Mouse (Mus musculus) neural tube, embryonic 15.5 days (tissue): ENCODE measurements around the gene Khdrbs1. TPM values are rescaled to one million over a fixed set of nuclear protein-coding genes. Genes with fewer than 3 reads are reported as not detected.
"Not testable (repeated sequence)": the region's sequence is repeated elsewhere in the genome, so short reads cannot be mapped to it uniquely, and the experiment has no call there.

Experiments used
- ATAC-seq: fragments of 200-750 bp; cut with Nextera tagmentation; 2 replicates; pipeline ENCODE4 v1.8.0; 2017; ENCODE audit warnings: mild to moderate bottlenecking, moderate TSS enrichment, moderate library complexity; ENCODE audit not compliant: low FRiP score
- H3K27ac ChIP-seq: fragments of 300-500 bp; sonication (generic); replicated peaks from 2 replicates; pipeline ENCODE4 v1.5.1; 2015; ENCODE audit warnings: mild to moderate bottlenecking, inconsistent platforms
- H3K27me3 ChIP-seq: fragments of 300-500 bp; sonication (generic); replicated peaks from 2 replicates; pipeline ENCODE4 v1.6.1; 2015; ENCODE audit warnings: inconsistent platforms
- H3K36me3 ChIP-seq: fragments of 300-500 bp; sonication (generic); 2 replicates; pipeline ENCODE4 v1.6.1; 2015; ENCODE audit warnings: inconsistent platforms
- H3K4me1 ChIP-seq: fragments of 300-500 bp; sonication (generic); 2 replicates; pipeline ENCODE4 v1.6.1; 2015; ENCODE audit warnings: inconsistent platforms
- H3K4me2 ChIP-seq: fragments of 300-500 bp; sonication (generic); 2 replicates; pipeline ENCODE4 v1.6.1; 2015; ENCODE audit warnings: inconsistent platforms, mild to moderate bottlenecking, moderate library complexity
- H3K4me3 ChIP-seq: fragments of 300-500 bp; sonication (generic); replicated peaks from 2 replicates; pipeline ENCODE4 v1.5.1; 2015; ENCODE audit warnings: mild to moderate bottlenecking, inconsistent platforms
- H3K9ac ChIP-seq: fragments of 300-500 bp; sonication (generic); replicated peaks from 2 replicates; pipeline ENCODE4 v1.6.1; 2015; ENCODE audit warnings: mild to moderate bottlenecking, inconsistent platforms
- H3K9me3 ChIP-seq: fragments of 300-500 bp; sonication (generic); replicated peaks from 2 replicates; pipeline ENCODE4 v1.6.1; 2016; ENCODE audit warnings: inconsistent platforms
- WGBS: fragments of 180-500 bp; shearing (Covaris S2); methylation state at CpG from one replicate; pipeline ENCODE4 v1.1.7; 2015; ENCODE audit warnings: mixed read lengths; 5-methylcytosine and 5-hydroxymethylcytosine counted together
- polyA plus RNA-seq: library from polyadenylated mRNA; unstranded; fragments of >200 nt; fragmentation: Nextera tagmentation; extraction: Ambion mirVana; gene quantifications from 2 replicates; pipeline ENCODE4 v1.2.1, GENCODE M21; 2015

Khdrbs1 gene
- polyA plus RNA-seq, 1 experiment from 2014 or later: 105 TPM

DNA sequence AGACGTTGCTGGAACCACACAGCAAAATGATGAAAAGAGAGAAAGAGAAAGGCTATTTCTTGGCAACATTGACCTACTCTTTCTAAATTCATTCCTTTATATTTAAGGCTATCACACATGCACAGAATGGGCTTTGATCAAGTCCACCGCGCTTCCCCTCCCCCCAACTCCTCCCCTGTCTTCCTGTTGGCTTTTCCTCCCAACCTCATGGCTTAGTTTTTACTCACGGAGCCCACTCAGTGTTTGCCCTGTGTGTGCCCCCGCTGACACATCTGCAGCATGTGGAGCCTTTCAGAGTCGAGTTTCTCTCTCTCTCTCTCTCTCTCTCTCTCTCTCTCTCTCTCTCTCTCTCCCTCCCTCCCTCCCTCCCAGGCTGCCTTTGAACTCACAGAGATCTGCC is 28.5 kb upstream of the Khdrbs1 start:
- no peaks in the 10 kb centered on the region for H3K9me3 ChIP-seq
- no peak overlapping the region for H3K4me3 ChIP-seq
- no peak overlapping the region for H3K9ac ChIP-seq
- H3K27ac ChIP-seq: no peak overlapping the region
- WGBS: 67% methylated on average over 6 of the region's 6 CpGs
- H3K36me3 ChIP-seq: no peaks in the 10 kb centered on the region
- peaks cover 24% of the 10 kb centered on the region for H3K4me1 ChIP-seq
- H3K4me2 ChIP-seq: no peak overlapping the region
- ATAC-seq: no peak
- no peaks in the 10 kb centered on the region for H3K27me3 ChIP-seq

DNA sequence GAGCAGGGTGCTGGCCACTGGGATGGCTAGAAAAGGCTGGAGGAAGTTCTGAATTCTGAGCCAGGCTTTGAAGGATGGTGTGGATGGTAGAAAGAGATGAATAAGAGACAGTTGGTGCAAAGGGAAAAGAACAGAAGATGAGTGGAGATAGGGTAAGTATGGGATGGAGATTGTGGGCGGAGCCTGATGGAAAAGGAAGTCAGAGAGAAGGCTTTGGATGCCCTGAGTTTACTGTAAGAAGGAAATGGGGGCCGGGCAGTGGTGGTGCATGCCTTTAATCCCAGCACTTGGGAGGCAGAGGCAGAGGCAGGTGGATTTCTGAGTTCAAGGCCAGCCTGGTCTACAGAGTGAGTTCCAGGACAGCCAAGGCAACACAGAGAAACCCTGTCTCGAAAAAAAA is 26.6 kb upstream of the Khdrbs1 start:
- not testable (repeated sequence) for H3K9me3 ChIP-seq, H3K4me3 ChIP-seq, ATAC-seq, H3K9ac ChIP-seq, H3K4me2 ChIP-seq, H3K27ac ChIP-seq, H3K27me3 ChIP-seq, H3K36me3 ChIP-seq
- 88% methylated on average over 3 of the region's 3 CpGs for WGBS
- H3K4me1 ChIP-seq: peaks cover 17% of the 10 kb centered on the region

DNA sequence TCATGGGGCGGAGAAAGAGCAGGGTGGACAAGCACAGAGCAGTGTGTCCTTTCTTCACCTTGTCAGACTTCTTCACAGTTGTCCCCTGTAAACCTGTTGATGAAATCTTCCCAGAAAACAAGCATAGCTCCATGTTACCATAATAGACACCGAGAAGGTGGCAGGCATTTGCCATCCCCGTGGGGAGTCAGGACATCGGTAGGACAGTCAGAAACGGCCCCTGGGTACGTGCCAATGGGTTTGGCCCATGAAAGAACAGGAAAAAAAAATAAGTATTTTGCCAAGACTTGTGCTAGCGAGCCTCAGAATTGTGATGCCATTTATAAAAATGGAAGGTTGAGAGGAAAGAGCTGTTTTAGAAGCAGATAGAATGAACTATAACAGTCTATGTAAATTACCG is 25.7 kb upstream of the Khdrbs1 start:
- Histone ChIP-seq H3K4me1 (peaks cover 17% of the 10 kb centered on the region), H3K4me3 (no peak overlapping the region), H3K27me3 (no peaks in the 10 kb centered on the region), H3K4me2 (no peak overlapping the region), H3K36me3 (no peaks in the 10 kb centered on the region), H3K9ac (no peak overlapping the region), H3K9me3 (no peaks in the 10 kb centered on the region), H3K27ac (no peak overlapping the region)
- ATAC-seq: no peak
- WGBS: 78% methylated on average over 8 of the region's 8 CpGs

DNA sequence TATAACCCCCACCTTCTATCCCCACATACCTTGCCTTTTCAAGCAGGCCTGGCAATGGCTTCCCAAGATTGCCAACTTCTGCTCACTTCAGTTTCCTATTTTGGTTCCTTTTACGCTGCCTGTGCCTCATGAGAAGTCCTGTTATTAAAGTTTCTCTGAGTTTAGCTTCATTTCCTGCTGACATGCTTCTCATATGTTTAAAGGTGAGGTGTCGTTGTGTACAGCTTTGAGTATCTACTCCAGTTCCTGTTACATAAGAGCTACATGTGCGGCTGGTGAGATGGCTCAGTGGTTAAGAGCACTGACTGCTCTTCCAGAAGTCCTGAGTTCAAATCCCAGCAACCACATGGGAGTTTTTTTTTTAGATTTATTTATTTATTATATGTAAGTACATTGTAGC is 23.2 kb upstream of the Khdrbs1 start:
- H3K4me3 ChIP-seq: no peak overlapping the region

DNA sequence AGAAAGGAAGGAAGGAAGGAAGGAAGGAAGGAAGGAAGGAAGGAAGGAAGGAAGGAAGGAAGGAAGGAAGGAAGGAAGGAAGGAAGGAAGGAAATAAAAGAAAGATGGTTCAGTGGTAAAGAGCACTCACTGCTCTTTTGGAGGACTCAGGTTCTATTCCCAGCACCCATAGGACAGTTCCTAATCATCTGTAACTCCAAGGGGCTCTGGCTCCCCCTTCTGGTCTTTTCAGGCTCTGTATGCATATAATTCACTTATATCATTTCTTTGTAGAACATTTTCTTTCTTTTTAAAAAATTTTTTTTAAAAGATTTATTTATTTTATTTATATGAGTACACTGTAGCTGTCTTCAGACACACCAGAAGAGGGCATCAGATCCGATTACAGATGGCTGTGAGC is 20.4 kb upstream of the Khdrbs1 start:
- not testable (repeated sequence) for H3K9me3 ChIP-seq, ATAC-seq, H3K4me2 ChIP-seq, H3K9ac ChIP-seq, H3K4me1 ChIP-seq, H3K27me3 ChIP-seq, H3K27ac ChIP-seq, H3K4me3 ChIP-seq, H3K36me3 ChIP-seq
- 89% methylated on average over 1 of the region's 1 CpGs for WGBS

More for the DNA sequence above, 23.2 kb upstream of the Khdrbs1 start:
- Histone ChIP-seq H3K27ac (no peak overlapping the region), H3K9me3 (no peaks in the 10 kb centered on the region), H3K4me1 (no peaks in the 10 kb centered on the region), H3K36me3 (no peaks in the 10 kb centered on the region), H3K4me2 (no peak overlapping the region), H3K9ac (no peak overlapping the region), H3K27me3 (no peaks in the 10 kb centered on the region)
- 88% methylated on average over 3 of the region's 3 CpGs for WGBS
- ATAC-seq: no peak

DNA sequence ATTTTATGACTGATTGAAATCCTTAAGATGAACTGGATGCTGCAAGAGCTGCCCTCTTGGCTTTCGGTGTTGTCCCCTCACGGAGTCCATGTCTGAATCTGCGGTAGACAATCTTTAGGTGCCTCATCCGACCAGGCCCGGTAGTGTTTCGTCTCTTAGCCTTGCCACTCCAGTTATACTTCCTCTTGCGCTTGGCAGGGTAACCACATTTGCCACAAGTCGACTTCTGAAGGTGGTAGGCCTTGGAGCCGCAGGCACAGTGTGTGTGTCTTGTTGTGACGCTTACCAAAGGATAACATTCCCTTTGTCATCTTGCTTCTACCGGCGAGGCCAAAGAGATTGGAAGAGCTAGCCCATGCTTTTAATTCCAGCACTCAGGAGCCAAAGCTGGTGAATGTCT is 19.5 kb upstream of the Khdrbs1 start:
- ATAC-seq: no peak

DNA sequence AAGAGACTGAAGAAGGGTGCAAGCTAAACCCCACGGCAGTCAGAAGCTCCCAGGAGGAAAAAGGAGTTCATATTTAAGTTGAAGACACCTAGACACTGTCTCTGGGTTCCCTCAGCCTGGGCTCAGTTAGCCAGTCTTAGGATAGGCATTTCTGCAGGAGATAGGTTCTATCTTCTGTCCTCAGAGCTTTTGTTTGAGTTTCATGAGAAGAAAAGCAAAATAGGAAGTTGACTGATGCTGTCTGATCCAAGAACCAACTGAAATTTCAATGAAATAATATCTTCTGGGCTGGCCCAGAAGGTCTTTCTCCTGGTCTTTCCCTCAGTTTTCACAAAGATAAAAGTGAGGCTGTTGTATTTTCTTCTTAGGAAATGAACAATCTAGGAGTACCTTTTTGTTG is 13.4 kb upstream of the Khdrbs1 start:
- H3K4me2 ChIP-seq: no peak overlapping the region

More for the DNA sequence above, 19.5 kb upstream of the Khdrbs1 start:
- no peak overlapping the region for H3K27ac ChIP-seq
- H3K9me3 ChIP-seq: no peaks in the 10 kb centered on the region
- H3K9ac ChIP-seq: no peak overlapping the region
- no peaks in the 10 kb centered on the region for H3K36me3 ChIP-seq
- no peak overlapping the region for H3K4me2 ChIP-seq
- H3K27me3 ChIP-seq: no peaks in the 10 kb centered on the region
- WGBS: 94% methylated on average over 12 of the region's 12 CpGs
- H3K4me1 ChIP-seq: no peaks in the 10 kb centered on the region
- no peak overlapping the region for H3K4me3 ChIP-seq

DNA sequence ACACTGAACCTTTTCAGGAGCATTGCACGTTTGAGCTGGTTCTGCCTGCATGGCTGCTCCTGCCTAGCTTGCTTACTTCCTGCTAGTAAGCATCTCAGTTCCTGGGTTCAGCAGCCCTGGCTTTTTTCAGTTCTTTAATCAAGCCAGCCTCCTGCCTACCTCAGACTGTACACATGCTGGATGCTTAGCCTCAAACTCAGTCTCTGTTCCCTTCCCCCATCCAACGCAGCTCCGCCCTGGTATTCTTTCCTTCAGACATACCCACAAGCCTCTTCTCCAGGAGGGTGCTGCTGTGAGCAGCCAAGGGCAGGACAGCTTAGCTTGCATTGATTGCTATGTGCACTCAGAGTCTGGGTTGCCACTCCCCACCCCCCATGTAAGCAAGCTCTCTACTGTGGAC is 12.6 kb upstream of the Khdrbs1 start:
- Histone ChIP-seq H3K4me2 (no peak overlapping the region), H3K4me1 (no peaks in the 10 kb centered on the region), H3K27ac (no peak overlapping the region), H3K9ac (no peak overlapping the region), H3K9me3 (no peaks in the 10 kb centered on the region), H3K36me3 (no peaks in the 10 kb centered on the region), H3K4me3 (no peak overlapping the region), H3K27me3 (no peaks in the 10 kb centered on the region)
- no peak for ATAC-seq
- 73% methylated on average over 3 of the region's 3 CpGs for WGBS

More for the DNA sequence above, 13.4 kb upstream of the Khdrbs1 start:
- 89% methylated on average over 1 of the region's 1 CpGs for WGBS
- Histone ChIP-seq H3K4me3 (no peak overlapping the region), H3K27me3 (no peaks in the 10 kb centered on the region), H3K36me3 (no peaks in the 10 kb centered on the region), H3K9me3 (no peaks in the 10 kb centered on the region), H3K4me1 (no peaks in the 10 kb centered on the region), H3K27ac (no peak overlapping the region), H3K9ac (no peak overlapping the region)
- no peak for ATAC-seq

DNA sequence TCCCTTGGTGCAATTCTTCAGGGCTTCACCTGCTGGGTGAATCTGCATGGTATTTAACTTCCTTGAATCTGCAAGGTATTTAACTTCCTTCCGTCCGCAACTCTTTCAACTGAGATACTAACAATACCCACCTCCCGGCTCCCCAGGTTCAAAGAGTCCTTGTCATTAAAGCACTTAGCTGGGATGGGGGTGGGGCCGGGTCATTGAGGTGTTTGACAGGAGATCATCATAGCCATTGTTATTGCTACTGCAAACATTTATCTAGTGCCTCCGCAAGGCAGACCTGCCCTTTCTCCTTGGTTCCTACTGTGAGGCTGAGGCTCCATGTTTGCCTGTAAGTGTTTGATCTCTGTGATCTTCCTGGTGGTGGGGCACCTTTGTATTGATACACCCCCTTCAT is 8.3 kb upstream of the Khdrbs1 start:
- no peak for ATAC-seq
- 18% methylated on average over 5 of the region's 5 CpGs for WGBS
- H3K36me3 ChIP-seq: no peaks in the 10 kb centered on the region
- H3K27me3 ChIP-seq: no peaks in the 10 kb centered on the region
- H3K4me2 ChIP-seq: no peak overlapping the region
- no peaks in the 10 kb centered on the region for H3K4me1 ChIP-seq
- no peak overlapping the region for H3K9ac ChIP-seq
- no peak overlapping the region for H3K27ac ChIP-seq
- H3K4me3 ChIP-seq: no peak overlapping the region
- H3K9me3 ChIP-seq: no peaks in the 10 kb centered on the region

DNA sequence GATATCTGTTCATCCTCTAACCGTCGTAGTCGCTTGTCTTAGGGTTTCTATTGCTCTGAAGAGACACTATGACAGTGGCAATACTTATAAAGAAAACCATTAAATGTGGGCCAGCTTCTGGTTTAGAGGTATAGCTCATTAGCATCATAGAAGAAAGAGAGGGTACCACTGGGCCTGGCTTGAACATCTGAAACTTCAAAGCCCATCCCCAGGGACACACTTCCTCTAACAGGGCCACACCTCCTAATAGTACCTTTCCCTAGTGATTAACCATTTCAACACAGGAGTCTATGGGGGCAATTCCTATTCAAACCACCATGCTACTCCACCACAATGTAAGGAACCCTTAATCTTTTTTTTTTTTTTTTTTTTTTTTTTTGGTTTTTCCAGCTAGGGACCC is 4.5 kb upstream of the Khdrbs1 start:
- no peaks in the 10 kb centered on the region for H3K27me3 ChIP-seq
- peaks cover 10% of the 10 kb centered on the region for H3K4me1 ChIP-seq
- H3K4me2 ChIP-seq: no peak overlapping the region
- WGBS: 40% methylated on average over 3 of the region's 3 CpGs
- H3K27ac ChIP-seq: no peak overlapping the region
- H3K9ac ChIP-seq: no peak overlapping the region
- no peaks in the 10 kb centered on the region for H3K9me3 ChIP-seq
- H3K36me3 ChIP-seq: no peaks in the 10 kb centered on the region
- no peak for ATAC-seq
- no peak overlapping the region for H3K4me3 ChIP-seq

DNA sequence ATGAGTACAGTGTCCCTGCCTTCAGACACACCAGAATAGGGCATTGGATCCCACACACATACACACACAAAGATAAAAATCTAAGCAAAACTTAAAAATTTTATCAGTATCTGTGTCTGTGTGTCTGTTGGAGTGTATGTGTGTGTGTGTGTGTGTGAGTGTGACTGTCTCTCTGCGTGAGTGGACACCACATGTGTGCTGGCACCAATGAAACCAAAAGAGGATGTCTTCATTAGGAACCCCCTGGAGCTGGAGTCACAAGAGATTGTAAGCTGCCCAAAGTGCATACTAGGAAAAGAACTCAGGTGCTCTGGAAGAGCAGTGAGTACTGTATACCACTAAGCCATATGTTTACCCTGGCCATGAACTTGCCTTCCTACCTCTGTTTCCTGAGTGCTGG is 4.0 kb upstream of the Khdrbs1 start:
- H3K36me3 ChIP-seq: no peaks in the 10 kb centered on the region
- H3K27me3 ChIP-seq: no peaks in the 10 kb centered on the region
- no peak overlapping the region for H3K9ac ChIP-seq
- 59% methylated on average over 1 of the region's 1 CpGs for WGBS
- no peak overlapping the region for H3K4me2 ChIP-seq
- no peak for ATAC-seq
- H3K4me1 ChIP-seq: peaks cover 10% of the 10 kb centered on the region
- no peaks in the 10 kb centered on the region for H3K9me3 ChIP-seq
- H3K4me3 ChIP-seq: no peak overlapping the region
- H3K27ac ChIP-seq: no peak overlapping the region

DNA sequence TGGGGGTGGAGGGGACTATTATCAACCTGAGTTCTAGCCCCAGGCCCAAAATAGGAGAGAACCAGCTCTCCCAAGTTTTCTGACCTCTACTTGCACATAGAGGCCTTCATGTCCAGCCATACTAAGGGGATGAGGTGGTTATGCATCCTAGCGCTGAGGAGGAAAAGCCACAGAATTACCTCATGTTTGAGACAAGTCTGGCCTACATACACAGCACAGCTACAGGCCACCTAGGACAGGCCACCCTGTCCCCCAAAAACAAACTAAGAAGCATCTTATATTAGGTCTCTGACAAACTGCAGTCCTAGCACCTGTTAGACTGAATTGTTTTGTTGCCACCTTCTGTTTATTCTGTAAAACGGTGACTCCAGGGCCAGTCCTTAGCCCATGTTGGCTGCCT is 1.4 kb upstream of the Khdrbs1 start:
- Histone ChIP-seq H3K4me1 (peaks cover 29% of the 10 kb centered on the region), H3K4me2 (peak overlapping the region; percentile 66), H3K27me3 (no peaks in the 10 kb centered on the region), H3K9me3 (no peaks in the 10 kb centered on the region), H3K9ac (peak overlapping the region; percentile 71), H3K36me3 (no peaks in the 10 kb centered on the region), H3K27ac (peak overlapping the region; percentile 98), H3K4me3 (peak overlapping the region; percentile 93)
- no peak for ATAC-seq
- WGBS: 42% methylated on average over 2 of the region's 2 CpGs

DNA sequence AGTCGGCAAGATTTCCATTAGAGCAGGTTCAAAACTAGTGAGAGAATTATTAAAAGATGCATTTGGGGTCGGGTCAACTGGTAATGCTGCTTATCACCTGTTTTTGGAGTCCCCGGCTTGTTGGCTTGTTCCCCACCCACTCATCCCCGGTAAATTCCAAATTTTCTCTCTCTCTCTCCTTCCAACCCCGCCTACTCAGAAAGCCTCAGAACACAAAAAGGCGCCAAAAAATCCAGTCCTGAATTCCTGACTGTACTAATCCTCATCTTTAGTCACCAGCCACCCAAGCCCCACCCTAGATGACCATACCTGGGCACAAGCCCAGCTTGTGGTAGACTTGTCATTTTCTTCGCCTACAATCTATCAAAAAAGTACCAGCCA is 897 bp upstream of the Khdrbs1 start:
- peak overlapping the region; percentile 71 for H3K9ac ChIP-seq
- peak overlapping the region; percentile 66 for H3K4me2 ChIP-seq
- H3K36me3 ChIP-seq: no peaks in the 10 kb centered on the region
- 11% methylated on average over 7 of the region's 7 CpGs for WGBS
- H3K9me3 ChIP-seq: no peaks in the 10 kb centered on the region
- H3K4me3 ChIP-seq: peak overlapping the region; percentile 93
- H3K4me1 ChIP-seq: peaks cover 32% of the 10 kb centered on the region
- no peaks in the 10 kb centered on the region for H3K27me3 ChIP-seq
- no peak for ATAC-seq
- peak overlapping the region; percentile 98 for H3K27ac ChIP-seq
